Mouse (Mus musculus) cortical plate, adult 2 months (tissue): Measurements from ENCODE around the gene Vdr.

Experiments used
- CTCF ChIP-seq: fragments of 200-500 bp; IDR thresholded peaks from 2 replicates; pipeline ENCODE4 v1.5.1; 2011; ENCODE audit warnings: mild to moderate bottlenecking, control low read depth, low read length; ENCODE audit not compliant: insufficient read depth; ENCODE audit errors: extremely low read depth
- POLR2A ChIP-seq: fragments of 200-500 bp; IDR thresholded peaks from 2 replicates; pipeline ENCODE4 v1.6.1; 2011; ENCODE audit warnings: mild to moderate bottlenecking, low read length, control low read depth; ENCODE audit not compliant: insufficient read depth; ENCODE audit errors: extremely low read depth

- no peak for TF ChIP-seq CTCF
- TF ChIP-seq POLR2A: no peak
These were observed 32.9 kb upstream of the Vdr start for GRCm38 (mm10) chr15:97943356-97943755.
